Mouse (Mus musculus): ENCODE measurements around the gene Tbc1d9b. TPM values are rescaled to one million over a fixed set of nuclear protein-coding genes. Genes with fewer than 3 reads are reported as not detected.

Tbc1d9b gene
- polyA plus RNA-seq, 1 experiment from 2014 or later, result 10.9 TPM

DNA sequence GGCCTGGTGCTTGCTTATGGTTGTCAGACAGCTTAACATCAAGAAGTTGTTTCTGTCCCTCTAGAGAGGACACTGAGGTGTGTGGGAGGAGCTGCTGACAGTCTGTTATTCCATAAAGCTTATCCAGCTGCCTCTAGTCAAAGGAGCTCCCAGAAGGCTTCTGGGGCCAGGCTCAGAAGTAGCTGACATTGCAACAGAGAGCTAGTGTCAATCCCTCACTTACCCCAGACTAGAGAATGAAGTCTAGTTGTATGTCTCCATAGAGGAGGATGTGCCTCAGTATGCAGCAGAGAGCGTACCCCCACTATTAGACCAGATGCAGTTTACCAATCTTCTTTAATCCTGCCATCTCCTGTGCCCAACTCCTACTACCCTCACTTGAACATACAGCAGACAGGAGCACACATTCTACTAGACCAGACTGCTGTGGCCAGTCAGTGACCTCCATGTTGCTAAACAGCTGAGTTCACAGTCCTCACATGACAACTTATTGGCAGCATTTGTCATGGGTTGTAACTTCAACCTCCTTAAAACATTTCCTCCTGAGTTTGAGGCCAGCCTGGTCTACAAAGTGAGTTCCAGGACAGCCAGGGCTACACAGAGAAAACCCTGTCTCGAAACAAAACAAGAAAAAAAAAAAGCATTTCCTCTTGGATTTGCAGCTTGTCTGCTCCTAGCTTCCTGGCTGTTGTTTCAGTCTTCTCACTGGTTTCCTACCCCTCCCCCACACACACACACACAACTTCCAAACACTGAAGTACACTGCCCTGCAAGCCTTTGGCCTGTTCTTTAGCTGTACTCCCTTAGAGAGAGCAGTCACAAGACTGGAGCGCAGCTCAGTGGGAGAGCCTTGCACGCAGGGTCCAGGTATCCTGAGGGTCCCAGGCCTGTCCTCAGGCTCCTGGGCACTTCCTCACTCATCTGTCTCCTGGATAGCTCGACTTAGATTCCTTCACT lies 47.6 kb downstream of the Tbc1d9b start:
- H3K4me2 ChIP-seq, result no peak overlapping the region
- DNase-seq (no peak), ATAC-seq (ENCODE audit: low read depth) (no peak)
- no peaks in the 10 kb centered on the region for H3K27me3 ChIP-seq
- peaks cover 3% of the 10 kb centered on the region; the same call in 1 of the 2 replicates for H3K36me3 ChIP-seq
- H3K9me3 ChIP-seq (replicated peaks), result no peaks in the 10 kb centered on the region
- no peak overlapping the region for H3K9ac ChIP-seq
- H3K4me3 ChIP-seq (replicated peaks), result no peak overlapping the region
- WGBS (ENCODE audit: insufficient replicate concordance), result 68% methylated on average over 5 of the region's 5 CpGs
- H3K27ac ChIP-seq, result 0 out of 2 replicates have a peak overlapping the region, but pooled peaks have one; percentile 30
- H3K4me1 ChIP-seq (replicated peaks), result peaks cover 55% of the 10 kb centered on the region

DNA sequence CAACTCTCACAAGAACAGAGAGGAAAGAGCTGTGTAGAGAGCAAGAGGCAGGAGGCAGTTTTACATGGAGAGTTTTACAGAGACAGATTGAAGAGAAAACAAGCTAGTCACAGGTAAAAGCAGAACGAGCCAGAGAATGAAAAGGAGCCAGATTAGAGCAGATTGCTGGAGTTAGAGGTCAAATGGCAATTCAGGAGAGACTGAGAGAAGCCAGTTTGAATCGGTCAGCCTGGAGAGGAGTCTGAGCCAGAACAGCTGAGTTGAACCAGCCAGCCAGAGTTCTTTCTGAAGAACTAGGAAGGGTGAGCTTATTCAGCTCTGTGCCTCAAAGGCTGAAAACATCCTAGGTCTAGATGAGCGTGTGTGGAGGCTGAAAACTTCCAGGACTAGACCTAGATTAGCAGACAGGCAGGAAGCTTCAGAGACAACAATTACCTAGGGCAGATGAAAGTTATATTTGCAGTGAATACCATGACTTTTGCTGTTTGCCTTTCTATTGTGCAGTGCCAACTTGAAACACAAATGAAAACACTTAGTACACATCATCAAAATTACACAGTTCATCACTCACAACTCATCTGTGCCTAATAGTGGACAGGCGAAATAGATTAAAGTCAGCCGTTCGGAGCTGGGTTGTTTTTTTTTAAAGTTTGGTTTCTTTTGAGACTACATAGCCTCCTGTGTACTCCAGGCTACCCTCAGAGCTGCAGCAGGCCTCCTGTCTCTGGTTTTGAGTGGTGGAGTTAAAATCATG lies 49.5 kb downstream of the Tbc1d9b start:
- WGBS (ENCODE audit: insufficient replicate concordance), result 66% methylated on average over 6 of the region's 6 CpGs

DNA sequence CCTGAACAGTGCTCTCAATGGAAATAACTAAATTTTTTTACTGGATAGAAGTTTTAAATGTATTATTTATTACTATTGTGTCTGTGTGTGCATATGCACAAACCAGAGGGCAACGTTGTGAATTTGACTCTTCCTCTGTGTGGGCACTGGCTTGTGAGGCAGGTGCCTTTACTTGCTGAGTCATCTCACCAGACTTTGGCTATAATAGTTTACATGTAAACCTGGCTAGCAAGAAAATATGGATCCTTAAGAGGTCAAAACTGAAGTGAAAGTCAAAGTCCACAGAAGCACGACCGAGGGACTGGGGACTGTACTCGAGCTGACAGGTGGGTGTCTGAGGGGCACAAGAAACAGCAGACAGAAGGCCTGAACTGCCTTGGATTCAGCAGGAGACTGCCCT lies 51.5 kb downstream of the Tbc1d9b start:
- Histone ChIP-seq H3K27ac (no peak overlapping the region; the same call in 1 of the 2 replicates), H3K9ac (no peak overlapping the region), H3K4me3 (replicated peaks) (no peak overlapping the region), H3K36me3 (no peaks in the 10 kb centered on the region), H3K4me1 (replicated peaks) (peaks cover 36% of the 10 kb centered on the region), H3K27me3 (no peaks in the 10 kb centered on the region), H3K4me2 (no peak overlapping the region), H3K9me3 (replicated peaks) (no peaks in the 10 kb centered on the region)
- WGBS (ENCODE audit: insufficient replicate concordance), result 56% methylated on average over 4 of the region's 4 CpGs
- DNase-seq, result no peak
- ATAC-seq (ENCODE audit: low read depth), result no peak

More for the DNA sequence above, 49.5 kb downstream of the Tbc1d9b start:
- Histone ChIP-seq H3K4me1 (replicated peaks) (peaks cover 55% of the 10 kb centered on the region), H3K9ac (no peak overlapping the region), H3K27me3 (no peaks in the 10 kb centered on the region), H3K27ac (no peak overlapping the region), H3K9me3 (replicated peaks) (no peaks in the 10 kb centered on the region), H3K36me3 (peaks cover 3% of the 10 kb centered on the region; the same call in 1 of the 2 replicates), H3K4me3 (replicated peaks) (no peak overlapping the region), H3K4me2 (no peak overlapping the region)
- ATAC-seq (ENCODE audit: low read depth) (no peak), DNase-seq (no peak)

DNA sequence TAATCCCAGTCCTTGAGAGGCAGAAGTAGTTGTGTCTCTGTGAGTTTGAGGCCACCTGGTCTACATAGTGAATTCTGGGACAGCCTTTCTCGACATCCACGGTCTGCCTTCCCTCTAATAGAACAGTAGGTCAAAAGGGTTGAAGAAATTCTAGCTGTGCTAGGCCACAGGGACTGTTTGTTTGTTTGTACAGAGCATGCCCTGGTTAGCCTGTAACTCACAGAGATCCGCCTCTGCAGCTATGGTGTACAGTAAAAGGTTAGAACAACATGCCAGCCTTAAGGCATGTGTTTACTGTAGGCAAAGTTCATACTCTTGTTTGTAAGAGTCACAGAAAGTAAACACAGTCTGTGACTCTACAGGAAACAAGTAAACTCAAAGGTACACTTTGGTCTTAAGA lies 53.6 kb downstream of the Tbc1d9b start:
- no peak overlapping the region for H3K27ac ChIP-seq
- H3K4me3 ChIP-seq (replicated peaks), result no peak overlapping the region
- H3K36me3 ChIP-seq, result no peaks in the 10 kb centered on the region
- ATAC-seq (ENCODE audit: low read depth), result peak; percentile 65
- WGBS (ENCODE audit: insufficient replicate concordance), result 66% methylated on average over 3 of the region's 3 CpGs
- H3K9me3 ChIP-seq (replicated peaks), result no peaks in the 10 kb centered on the region
- H3K9ac ChIP-seq, result no peak overlapping the region
- H3K27me3 ChIP-seq, result no peaks in the 10 kb centered on the region
- peaks cover 24% of the 10 kb centered on the region for H3K4me1 ChIP-seq (replicated peaks)
- no peak for DNase-seq
- no peak overlapping the region for H3K4me2 ChIP-seq

GRCm38 (mm10) chr11:50188682-50189081 lies 57.5 kb downstream of the Tbc1d9b start:
- no peak overlapping the region for H3K4me2 ChIP-seq
- H3K27me3 ChIP-seq, result no peaks in the 10 kb centered on the region
- peaks cover 20% of the 10 kb centered on the region for H3K4me1 ChIP-seq (replicated peaks)
- H3K27ac ChIP-seq, result no peak overlapping the region
- no peak for DNase-seq
- 59% methylated on average over 7 of the region's 7 CpGs for WGBS (ENCODE audit: insufficient replicate concordance)
- no peaks in the 10 kb centered on the region for H3K9me3 ChIP-seq (replicated peaks)
- no peaks in the 10 kb centered on the region; the same call in 1 of the 2 replicates for H3K36me3 ChIP-seq
- no peak overlapping the region for H3K4me3 ChIP-seq (replicated peaks)
- no peak for ATAC-seq (ENCODE audit: low read depth)
- no peak overlapping the region for H3K9ac ChIP-seq

DNA sequence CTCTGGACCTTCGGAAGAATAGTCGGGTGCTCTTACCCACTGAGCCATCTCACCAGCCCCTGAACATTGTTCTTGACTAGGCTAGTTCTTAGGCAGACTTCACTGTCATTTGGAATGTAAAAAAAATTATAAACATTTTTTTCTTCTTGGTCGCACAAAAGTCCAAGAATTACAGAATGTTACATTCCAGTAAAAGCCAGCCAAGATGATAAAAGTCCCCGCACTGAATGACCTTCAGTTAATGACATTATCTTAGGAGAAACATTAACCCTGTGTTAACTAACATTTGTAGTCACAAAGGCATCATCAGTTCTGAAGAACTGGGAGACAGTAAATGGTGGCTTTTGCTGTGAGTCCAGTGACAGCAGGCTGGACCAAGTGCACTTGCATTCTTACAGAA lies 59.2 kb downstream of the Tbc1d9b start:
- peaks cover 18% of the 10 kb centered on the region for H3K4me1 ChIP-seq (replicated peaks)
- WGBS (ENCODE audit: insufficient replicate concordance), result 69% methylated on average over 4 of the region's 4 CpGs
- no peaks in the 10 kb centered on the region for H3K27me3 ChIP-seq
- H3K4me2 ChIP-seq, result no peak overlapping the region
- no peak overlapping the region for H3K4me3 ChIP-seq (replicated peaks)
- no peak overlapping the region for H3K27ac ChIP-seq
- no peaks in the 10 kb centered on the region; the same call in 1 of the 2 replicates for H3K36me3 ChIP-seq
- DNase-seq (no peak), ATAC-seq (ENCODE audit: low read depth) (no peak)
- no peaks in the 10 kb centered on the region for H3K9me3 ChIP-seq (replicated peaks)
- H3K9ac ChIP-seq, result no peak overlapping the region

GRCm38 (mm10) chr11:50192278-50192677 lies 61.1 kb downstream of the Tbc1d9b start:
- H3K27ac ChIP-seq, result no peak overlapping the region
- H3K9ac ChIP-seq, result no peak overlapping the region
- H3K4me1 ChIP-seq (replicated peaks), result peaks cover 24% of the 10 kb centered on the region
- peaks cover 3% of the 10 kb centered on the region for H3K36me3 ChIP-seq
- no peaks in the 10 kb centered on the region for H3K27me3 ChIP-seq
- H3K9me3 ChIP-seq (replicated peaks), result no peaks in the 10 kb centered on the region
- H3K4me3 ChIP-seq (replicated peaks), result no peak overlapping the region
- ATAC-seq (ENCODE audit: low read depth), result no peak
- WGBS (ENCODE audit: insufficient replicate concordance), result 84% methylated on average over 3 of the region's 3 CpGs
- no peak for DNase-seq
- no peak overlapping the region for H3K4me2 ChIP-seq

DNA sequence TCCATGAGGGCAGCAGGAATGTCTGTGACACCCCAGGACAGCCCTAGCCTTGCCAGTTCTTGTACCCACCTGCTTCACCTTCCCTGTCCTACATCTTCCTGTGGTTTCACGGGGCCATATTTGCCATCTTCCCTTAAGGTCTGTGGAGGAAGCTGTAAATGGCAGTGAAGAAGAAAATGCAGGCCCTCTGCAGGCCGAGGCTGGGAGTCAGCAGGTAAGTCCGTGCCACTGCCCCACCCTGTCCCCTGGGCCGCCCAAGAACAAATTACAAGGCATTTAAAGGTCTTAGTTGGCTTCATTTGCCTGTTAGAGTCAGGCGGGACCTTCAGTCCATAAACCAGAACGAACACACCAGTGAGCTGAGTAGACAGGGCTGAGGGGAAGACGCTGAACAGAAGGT lies 62.9 kb downstream of the Tbc1d9b start:
- no peak overlapping the region for H3K9ac ChIP-seq
- H3K4me3 ChIP-seq (replicated peaks), result no peak overlapping the region
- no peak overlapping the region for H3K4me2 ChIP-seq
- 74% methylated on average over 7 of the region's 7 CpGs for WGBS (ENCODE audit: insufficient replicate concordance)
- ATAC-seq (ENCODE audit: low read depth), result no peak
- H3K4me1 ChIP-seq (replicated peaks), result peaks cover 24% of the 10 kb centered on the region
- DNase-seq, result no peak
- H3K9me3 ChIP-seq (replicated peaks), result no peaks in the 10 kb centered on the region
- H3K27ac ChIP-seq, result no peak overlapping the region
- no peaks in the 10 kb centered on the region for H3K27me3 ChIP-seq
- H3K36me3 ChIP-seq, result peaks cover 18% of the 10 kb centered on the region

DNA sequence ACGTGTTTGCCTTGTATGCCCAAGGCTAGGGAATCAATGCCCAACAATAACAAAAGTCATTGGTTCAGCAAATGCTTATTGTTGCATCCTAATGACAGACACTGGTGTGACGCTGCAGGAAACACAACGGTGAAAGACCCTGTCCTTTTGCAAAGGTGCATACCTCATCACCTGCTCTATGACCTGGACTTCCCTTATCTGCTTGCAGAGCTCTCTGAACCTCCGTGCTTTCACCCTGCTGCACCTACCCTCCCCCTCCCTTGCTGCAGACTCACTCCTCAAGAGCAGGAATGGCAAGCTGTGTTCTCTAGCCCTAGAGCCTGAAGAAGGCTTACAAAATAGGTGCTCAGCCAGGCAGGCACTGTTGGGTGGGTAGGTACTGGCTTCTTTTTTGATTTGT lies 63.6 kb downstream of the Tbc1d9b start:
- WGBS (ENCODE audit: insufficient replicate concordance), result 61% methylated on average over 4 of the region's 4 CpGs
- peaks cover 24% of the 10 kb centered on the region for H3K4me1 ChIP-seq (replicated peaks)
- H3K4me3 ChIP-seq (replicated peaks), result no peak overlapping the region
- no peak overlapping the region; the same call in 1 of the 2 replicates for H3K27ac ChIP-seq
- DNase-seq (no peak), ATAC-seq (ENCODE audit: low read depth) (no peak)
- H3K4me2 ChIP-seq, result no peak overlapping the region
- peaks cover 25% of the 10 kb centered on the region for H3K36me3 ChIP-seq
- H3K9ac ChIP-seq, result no peak overlapping the region
- H3K27me3 ChIP-seq, result no peaks in the 10 kb centered on the region
- H3K9me3 ChIP-seq (replicated peaks), result no peaks in the 10 kb centered on the region

- Histone ChIP-seq H3K4me3 (replicated peaks) (no peak overlapping the region), H3K27ac (no peak overlapping the region), H3K27me3 (no peaks in the 10 kb centered on the region), H3K9me3 (replicated peaks) (no peaks in the 10 kb centered on the region), H3K9ac (no peak overlapping the region), H3K4me2 (no peak overlapping the region), H3K36me3 (peaks cover 52% of the 10 kb centered on the region), H3K4me1 (replicated peaks) (peaks cover 28% of the 10 kb centered on the region)
- WGBS (ENCODE audit: insufficient replicate concordance), result 80% methylated on average over 4 of the region's 4 CpGs
- ATAC-seq (ENCODE audit: low read depth), result no peak
- DNase-seq, result no peak
These were observed 66.3 kb downstream of the Tbc1d9b start for GRCm38 (mm10) chr11:50197500-50197899.

DNA sequence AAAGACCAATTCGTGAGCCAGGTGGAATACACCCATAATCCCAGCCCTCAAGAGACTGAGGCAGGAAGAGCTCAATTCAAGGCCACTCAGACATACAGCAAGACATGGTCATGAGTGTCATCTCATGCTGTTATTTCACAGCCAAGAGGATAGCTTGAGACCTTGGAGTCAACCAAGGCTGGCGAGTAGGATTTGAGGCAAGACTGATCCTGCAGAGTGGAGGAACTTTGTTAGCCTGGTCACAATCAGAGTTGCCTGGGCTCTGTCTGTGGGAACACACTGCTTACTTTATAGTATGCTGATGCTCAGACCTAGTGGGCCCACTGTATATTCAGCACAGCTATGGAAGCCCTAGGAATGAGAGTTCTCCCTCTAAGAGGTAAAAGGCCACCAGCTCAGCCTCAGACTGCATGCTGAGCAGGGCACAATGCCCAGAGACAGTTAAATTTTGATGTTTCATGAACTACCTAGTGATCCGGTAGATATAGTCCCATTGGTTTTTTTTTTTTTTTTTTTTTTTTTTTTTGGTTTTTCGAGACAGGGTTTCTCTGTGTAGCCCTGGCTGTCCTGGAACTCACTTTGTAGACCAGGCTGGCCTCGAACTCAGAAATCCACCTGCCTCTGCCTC lies 67.1 kb downstream of the Tbc1d9b start:
- 75% methylated on average over 4 of the region's 5 CpGs for WGBS (ENCODE audit: insufficient replicate concordance)
- Histone ChIP-seq H3K4me1 (replicated peaks) (peaks cover 33% of the 10 kb centered on the region), H3K27ac (peak overlapping the region; percentile 6; the same call in 1 of the 2 replicates), H3K4me3 (replicated peaks) (no peak overlapping the region), H3K4me2 (no peak overlapping the region), H3K9me3 (replicated peaks) (no peaks in the 10 kb centered on the region), H3K9ac (no peak overlapping the region), H3K36me3 (peaks cover 61% of the 10 kb centered on the region), H3K27me3 (no peaks in the 10 kb centered on the region)
- DNase-seq (no peak), ATAC-seq (ENCODE audit: low read depth) (no peak)

Data from liver, embryonic 13.5 days (tissue).